Mouse (Mus musculus): Measurements from ENCODE around the gene Zfp358. TPM values are rescaled to one million over a fixed set of nuclear protein-coding genes. Genes with fewer than 3 reads are reported as not detected.

The Zfp358 gene
- polyA plus RNA-seq, 1 experiment from 2014 or later, result 34.2 TPM

DNA sequence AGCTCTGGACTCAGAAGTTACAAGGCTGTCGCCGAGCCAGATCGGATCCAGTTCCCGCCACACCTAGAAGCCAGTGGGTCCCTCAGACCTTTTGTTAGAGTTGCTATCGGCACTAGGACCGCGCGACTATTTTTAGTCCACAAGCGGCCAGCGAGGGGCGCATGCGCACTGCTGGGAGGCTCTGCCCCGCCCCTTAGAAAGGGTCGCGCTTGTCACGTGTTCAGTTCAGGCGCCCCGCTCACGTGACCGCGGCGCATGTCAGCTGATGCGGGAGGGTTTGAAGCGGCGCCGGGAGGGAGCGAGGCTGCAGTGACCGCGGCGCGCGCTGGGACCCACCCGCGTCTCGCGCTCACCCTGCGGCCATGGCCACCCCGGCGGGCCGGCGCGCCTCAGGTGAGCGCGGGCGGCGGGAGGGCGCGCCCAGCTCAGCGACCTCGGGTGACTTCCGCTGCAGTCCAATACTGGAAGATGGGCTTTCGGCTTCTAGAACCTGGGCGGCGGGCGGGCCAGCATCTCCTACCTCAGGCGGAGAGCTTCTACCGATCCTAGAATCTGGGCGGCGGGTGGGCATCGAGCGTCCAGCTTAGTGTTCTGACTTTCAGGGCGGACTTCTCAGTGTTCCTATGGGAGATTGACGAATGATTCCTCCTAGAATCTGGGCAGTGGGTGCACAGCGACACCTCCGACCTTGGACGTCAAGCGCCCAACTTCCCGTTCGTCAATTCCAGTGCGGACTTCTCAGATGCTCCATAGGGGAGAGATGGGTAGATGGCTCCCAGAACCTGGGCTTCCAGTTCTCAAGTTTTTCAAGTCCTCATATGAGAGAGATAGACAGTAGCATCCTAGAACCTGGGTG lies 7.5 kb downstream of the Zfp358 start, which contains the start of gene Mcoln1:
TSS of gene Mcoln1 (plus strand) at position 223 of the 856 bp plus-strand sequence.
- Histone ChIP-seq H3K36me3 (peaks cover 30% of the 10 kb centered on the region), H3K9me3 (replicated peaks) (peaks cover 7% of the 10 kb centered on the region; the same call in 1 of the 2 replicates), H3K4me1 (replicated peaks) (peaks cover 15% of the 10 kb centered on the region), H3K4me2 (peak within 1 kb of the TSS; percentile 86), H3K9ac (peak within 1 kb of the TSS; percentile 89), H3K27ac (ENCODE audit: poor library complexity, severe bottlenecking) (peak within 1 kb of the TSS; percentile 94), H3K27me3 (replicated peaks) (no peaks in the 10 kb centered on the region), H3K4me3 (peak within 1 kb of the TSS; percentile 78)
- ATAC-seq (ENCODE audit: insufficient number of reproducible peaks, low FRiP score), result peak; percentile 96
- under 1% methylated on average over 70 of the region's 70 CpGs for WGBS

DNA sequence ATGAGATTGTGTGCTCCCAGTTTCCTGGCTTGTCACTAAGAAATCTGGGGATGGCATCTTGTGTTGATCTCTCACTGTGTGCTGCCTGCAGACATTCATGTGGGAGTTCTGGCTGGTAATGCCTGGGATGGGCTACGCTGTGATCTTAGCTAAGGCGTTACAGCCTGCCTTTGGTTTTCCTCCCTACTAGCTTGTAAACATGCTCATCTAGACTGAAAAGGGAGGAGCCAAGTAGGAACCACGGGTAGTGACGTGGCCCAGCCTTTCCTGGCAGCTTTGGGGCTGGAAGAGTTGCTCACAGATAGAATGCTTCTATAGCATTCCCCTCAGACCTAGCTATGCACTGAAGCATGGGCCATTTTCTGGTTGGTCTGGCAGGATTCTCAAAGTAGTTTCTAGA lies 9.3 kb downstream of the Zfp358 start:
- no peak overlapping the region for H3K4me2 ChIP-seq
- 0 out of 2 replicates have a peak overlapping the region, but pooled peaks have one; percentile 18 for H3K9ac ChIP-seq
- H3K9me3 ChIP-seq (replicated peaks), result no peaks in the 10 kb centered on the region
- H3K36me3 ChIP-seq, result peaks cover 29% of the 10 kb centered on the region
- ATAC-seq (ENCODE audit: insufficient number of reproducible peaks, low FRiP score), result no peak
- no peaks in the 10 kb centered on the region for H3K27me3 ChIP-seq (replicated peaks)
- 71% methylated on average over 4 of the region's 4 CpGs for WGBS
- H3K4me1 ChIP-seq (replicated peaks), result peaks cover 15% of the 10 kb centered on the region
- H3K4me3 ChIP-seq, result no peak overlapping the region
- no peak overlapping the region for H3K27ac ChIP-seq (ENCODE audit: poor library complexity, severe bottlenecking)

DNA sequence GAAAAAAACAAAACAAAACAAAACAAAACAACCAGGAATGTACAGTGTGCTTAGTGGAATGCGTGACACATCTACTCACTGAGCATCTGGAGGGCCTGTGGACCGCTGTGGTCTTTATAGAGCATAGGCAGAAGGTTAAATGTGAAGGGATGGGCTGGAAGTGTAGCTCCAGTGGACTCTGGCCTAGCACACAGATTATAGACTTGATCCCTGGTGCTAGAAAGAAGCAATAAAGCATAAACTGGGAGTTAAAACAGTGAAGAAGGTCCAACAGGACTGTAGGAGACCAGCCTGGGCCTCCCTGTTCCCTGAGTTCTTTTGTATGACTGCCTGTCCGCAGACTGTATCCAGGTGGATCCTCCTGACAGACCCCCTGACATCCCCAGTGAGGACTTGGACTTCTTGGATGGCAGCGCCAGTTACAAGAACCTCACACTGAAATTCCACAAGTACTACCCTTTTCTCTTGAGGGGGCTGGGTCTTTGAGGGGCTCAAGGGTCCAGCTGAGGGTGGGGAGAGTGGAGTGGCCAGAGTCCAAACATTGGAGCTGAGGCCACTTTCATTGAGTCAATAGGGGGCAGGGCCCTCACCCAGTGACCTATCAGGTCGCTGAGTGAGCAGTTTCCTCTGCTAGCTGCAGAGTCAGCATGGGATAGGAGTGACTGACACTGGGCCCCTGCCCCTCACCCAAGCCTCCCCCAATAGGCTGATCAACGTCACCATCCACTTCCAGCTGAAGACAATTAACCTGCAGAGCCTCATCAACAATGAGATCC lies 15.2 kb downstream of the Zfp358 start:
- H3K27me3 ChIP-seq (replicated peaks), result no peaks in the 10 kb centered on the region
- no peaks in the 10 kb centered on the region for H3K4me1 ChIP-seq (replicated peaks)
- no peak overlapping the region for H3K4me2 ChIP-seq
- no peak overlapping the region for H3K9ac ChIP-seq
- WGBS, result 88% methylated on average over 6 of the region's 6 CpGs
- peaks cover 79% of the 10 kb centered on the region for H3K36me3 ChIP-seq
- ATAC-seq (ENCODE audit: insufficient number of reproducible peaks, low FRiP score), result no peak
- H3K27ac ChIP-seq (ENCODE audit: poor library complexity, severe bottlenecking), result no peak overlapping the region
- no peaks in the 10 kb centered on the region for H3K9me3 ChIP-seq (replicated peaks)
- H3K4me3 ChIP-seq, result no peak overlapping the region

DNA sequence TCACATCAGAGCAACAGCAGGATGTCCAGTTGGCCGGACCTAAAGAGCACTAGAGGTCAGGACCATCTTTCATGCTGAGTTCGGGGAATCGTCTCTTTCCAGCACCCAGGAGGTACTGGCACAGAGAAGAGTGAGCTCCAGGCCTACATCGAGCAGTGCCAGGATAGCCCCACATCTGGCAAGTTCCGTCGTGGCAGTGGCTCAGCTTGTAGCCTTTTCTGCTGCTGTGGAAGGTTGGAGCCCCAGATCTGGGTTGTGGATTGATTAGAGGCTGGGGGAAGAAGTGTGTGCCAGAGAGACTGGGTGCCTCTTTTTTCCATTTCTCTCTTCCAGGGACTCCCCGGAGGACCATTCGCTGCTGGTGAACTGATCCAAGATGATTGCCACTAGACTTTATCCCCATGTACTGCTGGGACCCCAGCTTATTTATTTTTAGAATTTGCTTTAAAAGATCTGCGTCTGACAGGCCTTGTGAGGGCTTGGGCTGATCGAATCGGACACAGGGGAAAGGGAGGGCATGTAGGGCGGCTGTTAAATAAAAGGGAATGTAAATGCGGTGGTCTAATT lies 21.8 kb downstream of the Zfp358 start:
- H3K27me3 ChIP-seq (replicated peaks), result no peaks in the 10 kb centered on the region
- H3K4me3 ChIP-seq, result peak overlapping the region; percentile 72
- ATAC-seq (ENCODE audit: insufficient number of reproducible peaks, low FRiP score), result no peak
- H3K27ac ChIP-seq (ENCODE audit: poor library complexity, severe bottlenecking), result no peak overlapping the region; the same call in 1 of the 2 replicates
- peak overlapping the region; percentile 92 for H3K4me2 ChIP-seq
- WGBS, result 32% methylated on average over 13 of the region's 13 CpGs
- peak overlapping the region; percentile 57 for H3K9ac ChIP-seq
- no peaks in the 10 kb centered on the region for H3K9me3 ChIP-seq (replicated peaks)
- peaks cover 5% of the 10 kb centered on the region for H3K4me1 ChIP-seq (replicated peaks)
- H3K36me3 ChIP-seq, result peaks cover 44% of the 10 kb centered on the region

DNA sequence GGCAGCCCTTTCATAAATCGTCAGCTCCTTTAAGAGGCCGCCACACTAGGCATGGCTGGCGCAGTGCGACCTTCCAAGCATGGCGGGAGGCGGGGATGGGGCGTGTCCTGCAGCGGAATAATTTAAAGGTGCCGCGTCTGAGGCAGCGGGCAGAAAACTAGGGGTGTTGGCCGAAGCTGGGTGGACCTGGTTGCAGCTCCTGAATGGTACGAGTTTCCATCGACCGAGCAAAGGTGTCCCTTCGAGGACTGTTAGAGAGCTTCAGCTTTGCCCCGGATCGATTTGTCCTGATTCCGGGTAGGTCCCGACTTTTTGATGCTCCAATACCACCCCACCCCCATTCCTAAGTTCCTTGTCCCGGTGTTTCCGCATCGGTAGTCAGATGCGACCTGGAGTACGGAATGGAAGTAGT lies 22.3 kb downstream of the Zfp358 start, which contains the start of gene Pnpla6:
TSS of gene Pnpla6 (plus strand) at position 125 of the 412 bp plus-strand sequence.
- no peaks in the 10 kb centered on the region for H3K27me3 ChIP-seq (replicated peaks)
- H3K9me3 ChIP-seq (replicated peaks), result no peaks in the 10 kb centered on the region
- H3K4me2 ChIP-seq, result peak within 1 kb of the TSS; percentile 92
- WGBS, result under 1% methylated on average over 25 of the region's 25 CpGs
- H3K36me3 ChIP-seq, result peaks cover 39% of the 10 kb centered on the region
- peaks cover 5% of the 10 kb centered on the region for H3K4me1 ChIP-seq (replicated peaks)
- H3K9ac ChIP-seq, result peak within 1 kb of the TSS; percentile 57
- peak; percentile 76 for ATAC-seq (ENCODE audit: insufficient number of reproducible peaks, low FRiP score)
- H3K4me3 ChIP-seq, result peak within 1 kb of the TSS; percentile 72
- peak within 1 kb of the TSS; percentile 48 for H3K27ac ChIP-seq (ENCODE audit: poor library complexity, severe bottlenecking)

DNA sequence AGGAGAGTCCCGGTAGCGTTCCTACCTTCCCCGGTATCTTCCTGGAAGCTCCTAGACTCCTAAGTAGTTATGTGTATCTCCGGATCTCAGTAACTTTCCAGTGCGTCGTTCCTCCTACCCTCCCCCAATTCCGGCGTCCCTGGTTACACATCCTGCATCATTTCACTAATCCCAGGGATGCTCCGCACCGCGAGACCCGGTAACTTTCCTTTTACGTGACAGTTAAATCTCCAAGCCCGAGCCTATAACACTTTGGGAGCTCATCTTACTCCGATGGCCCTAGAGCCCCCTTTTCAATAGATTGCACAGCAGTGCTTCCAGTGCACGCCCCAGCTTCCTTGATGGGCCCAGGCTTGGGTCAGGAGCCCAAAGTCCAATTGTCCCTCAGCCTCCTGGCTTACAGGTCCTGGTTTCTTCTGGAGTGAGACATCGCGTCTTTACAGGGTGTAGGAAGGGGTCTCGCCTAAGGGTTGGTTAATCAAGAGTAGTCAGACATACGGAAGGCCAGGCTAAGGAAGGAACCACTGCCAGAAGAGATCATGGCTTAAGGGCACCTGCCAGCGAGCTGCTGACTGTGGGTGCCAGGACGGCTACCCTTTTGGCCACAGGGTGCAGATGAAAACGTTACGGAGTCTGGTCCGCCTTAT lies 23.0 kb downstream of the Zfp358 start:
- Histone ChIP-seq H3K9ac (peak overlapping the region; percentile 57), H3K9me3 (replicated peaks) (no peaks in the 10 kb centered on the region), H3K4me1 (replicated peaks) (peaks cover 5% of the 10 kb centered on the region), H3K4me3 (peak overlapping the region; percentile 72), H3K27ac (ENCODE audit: poor library complexity, severe bottlenecking) (peak overlapping the region; percentile 48), H3K4me2 (peak overlapping the region; percentile 92), H3K36me3 (peaks cover 33% of the 10 kb centered on the region), H3K27me3 (replicated peaks) (no peaks in the 10 kb centered on the region)
- peak; percentile 34 for ATAC-seq (ENCODE audit: insufficient number of reproducible peaks, low FRiP score)
- WGBS, result under 1% methylated on average over 25 of the region's 25 CpGs

DNA sequence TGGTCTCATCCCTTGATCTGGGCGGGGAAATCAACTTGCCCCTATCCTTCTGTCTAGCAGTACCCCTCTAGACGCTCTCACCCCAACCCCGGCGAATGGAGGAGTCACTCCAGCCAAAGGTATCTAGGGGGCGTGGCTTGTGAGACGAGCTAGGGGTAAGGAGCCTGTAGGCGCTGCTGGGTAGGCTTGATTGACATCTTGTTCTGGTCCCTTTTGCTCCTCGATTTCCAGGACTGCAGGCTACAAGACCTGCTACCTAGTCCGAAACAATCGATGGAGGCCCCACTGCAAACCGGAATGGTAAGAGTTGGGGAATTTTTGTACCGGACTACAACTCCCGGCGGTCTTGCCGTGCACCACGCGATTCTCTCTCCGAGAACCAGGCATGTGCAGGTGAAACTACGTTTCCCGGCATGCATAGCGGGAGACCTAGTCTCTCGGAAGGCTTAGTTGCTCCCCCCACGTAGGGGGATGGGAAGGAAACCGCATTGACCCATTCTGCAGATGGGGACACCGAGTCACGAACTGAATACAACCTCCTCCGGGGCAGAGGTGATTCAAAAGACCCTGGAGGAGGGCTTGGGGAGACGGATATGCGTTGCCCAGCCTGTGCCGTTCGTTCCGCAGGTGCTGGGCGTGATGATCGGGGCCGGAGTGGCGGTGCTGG lies 23.6 kb downstream of the Zfp358 start:
- Histone ChIP-seq H3K9me3 (replicated peaks) (no peaks in the 10 kb centered on the region), H3K27ac (ENCODE audit: poor library complexity, severe bottlenecking) (peak overlapping the region; percentile 48), H3K4me1 (replicated peaks) (peaks cover 5% of the 10 kb centered on the region), H3K4me2 (peak overlapping the region; percentile 92), H3K9ac (peak overlapping the region; percentile 66), H3K36me3 (peaks cover 33% of the 10 kb centered on the region), H3K4me3 (peak overlapping the region; percentile 72), H3K27me3 (replicated peaks) (no peaks in the 10 kb centered on the region)
- WGBS, result under 1% methylated on average over 36 of the region's 36 CpGs
- ATAC-seq (ENCODE audit: insufficient number of reproducible peaks, low FRiP score), result peak; percentile 89

DNA sequence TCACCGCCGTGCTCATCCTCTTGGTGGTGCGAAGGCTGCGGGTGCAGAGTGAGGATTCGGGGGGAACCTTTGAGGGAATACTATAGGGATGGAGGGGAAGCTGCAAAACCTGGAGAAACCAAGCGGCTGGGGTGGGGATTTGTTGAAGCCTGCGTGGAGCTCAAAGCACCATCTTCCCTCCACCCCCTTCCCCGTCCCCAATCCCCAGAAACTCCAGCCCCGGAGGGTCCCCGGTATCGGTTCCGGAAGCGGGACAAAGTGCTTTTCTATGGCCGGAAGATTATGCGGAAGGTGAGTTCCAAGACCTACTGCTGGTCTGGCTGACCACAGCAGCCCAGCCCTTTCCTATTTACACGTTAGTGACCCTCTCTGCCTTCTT lies 24.2 kb downstream of the Zfp358 start:
- 2% methylated on average over 16 of the region's 16 CpGs for WGBS
- peaks cover 5% of the 10 kb centered on the region for H3K4me1 ChIP-seq (replicated peaks)
- ATAC-seq (ENCODE audit: insufficient number of reproducible peaks, low FRiP score), result no peak
- H3K27ac ChIP-seq (ENCODE audit: poor library complexity, severe bottlenecking), result peak overlapping the region; percentile 32; the same call in 1 of the 2 replicates
- peak overlapping the region; percentile 66 for H3K9ac ChIP-seq
- peak overlapping the region; percentile 92 for H3K4me2 ChIP-seq
- H3K4me3 ChIP-seq, result peak overlapping the region; percentile 72
- no peaks in the 10 kb centered on the region for H3K27me3 ChIP-seq (replicated peaks)
- H3K36me3 ChIP-seq, result peaks cover 34% of the 10 kb centered on the region
- no peaks in the 10 kb centered on the region for H3K9me3 ChIP-seq (replicated peaks)

DNA sequence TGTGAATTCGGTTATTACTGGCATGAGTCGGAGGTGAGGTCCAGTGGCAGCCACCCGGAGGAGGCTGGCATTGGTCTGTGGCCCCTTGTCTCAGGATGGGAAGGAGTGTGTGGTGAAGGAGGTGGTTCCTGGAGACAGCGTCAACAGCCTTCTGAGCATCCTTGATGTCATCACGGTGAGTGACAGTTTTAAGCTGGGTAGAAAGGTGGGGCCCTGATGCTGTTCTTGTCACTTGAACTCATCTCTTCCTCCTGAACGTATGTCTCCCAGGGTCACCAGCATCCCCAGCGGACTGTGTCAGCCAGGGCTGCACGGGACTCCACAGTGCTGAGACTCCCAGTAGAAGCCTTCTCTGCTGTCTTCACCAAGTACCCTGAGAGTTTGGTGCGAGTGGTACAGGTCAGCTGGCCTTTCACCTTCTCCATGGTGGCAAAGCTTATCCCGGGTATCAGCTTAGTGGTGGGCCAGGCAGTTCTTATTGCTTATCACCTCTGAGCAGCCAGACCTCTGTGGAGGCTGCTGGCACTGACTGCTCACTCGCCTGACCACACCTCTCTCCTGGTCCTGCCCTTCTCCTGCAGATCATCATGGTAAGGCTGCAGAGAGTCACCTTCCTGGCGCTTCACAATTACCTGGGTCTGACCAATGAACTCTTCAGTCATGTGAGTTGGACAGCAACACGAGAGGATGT lies 29.2 kb downstream of the Zfp358 start:
- 86% methylated on average over 13 of the region's 13 CpGs for WGBS
- no peaks in the 10 kb centered on the region for H3K27me3 ChIP-seq (replicated peaks)
- no peaks in the 10 kb centered on the region for H3K4me1 ChIP-seq (replicated peaks)
- H3K4me3 ChIP-seq, result no peak overlapping the region
- no peaks in the 10 kb centered on the region for H3K9me3 ChIP-seq (replicated peaks)
- no peak overlapping the region for H3K4me2 ChIP-seq
- ATAC-seq (ENCODE audit: insufficient number of reproducible peaks, low FRiP score), result peak; percentile 64; the same call in 1 of the 2 replicates
- H3K27ac ChIP-seq (ENCODE audit: poor library complexity, severe bottlenecking), result no peak overlapping the region
- H3K9ac ChIP-seq, result no peak overlapping the region
- H3K36me3 ChIP-seq, result peaks cover 56% of the 10 kb centered on the region

DNA sequence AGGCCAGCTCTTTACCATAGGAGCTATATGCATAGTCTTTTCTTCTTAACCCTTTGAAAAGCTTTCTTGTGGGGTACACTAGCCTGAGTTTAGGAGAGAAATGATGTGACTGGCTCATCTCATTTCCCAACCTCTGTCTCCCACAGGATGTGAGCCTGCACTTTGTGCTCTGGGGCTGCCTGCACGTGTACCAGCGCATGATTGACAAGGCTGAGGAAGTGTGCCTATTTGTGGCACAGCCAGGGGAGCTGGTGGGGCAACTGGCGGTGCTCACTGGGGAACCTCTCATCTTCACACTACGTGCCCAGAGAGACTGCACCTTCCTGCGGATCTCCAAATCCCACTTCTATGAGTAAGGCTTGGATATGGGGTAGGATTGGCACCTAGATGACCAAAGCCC lies 37.9 kb downstream of the Zfp358 start:
- Histone ChIP-seq H3K27me3 (replicated peaks) (no peaks in the 10 kb centered on the region), H3K4me1 (replicated peaks) (no peaks in the 10 kb centered on the region), H3K4me2 (no peak overlapping the region), H3K36me3 (peaks cover 47% of the 10 kb centered on the region), H3K9ac (no peak overlapping the region), H3K9me3 (replicated peaks) (no peaks in the 10 kb centered on the region), H3K4me3 (no peak overlapping the region), H3K27ac (ENCODE audit: poor library complexity, severe bottlenecking) (no peak overlapping the region)
- WGBS, result 76% methylated on average over 5 of the region's 5 CpGs
- no peak for ATAC-seq (ENCODE audit: insufficient number of reproducible peaks, low FRiP score)

Measured in heart, embryonic 12.5 days (tissue).